Mouse (Mus musculus) large intestine, adult 2 months (tissue): ENCODE results near the gene Srbd1. TPM values are rescaled to one million over a fixed set of nuclear protein-coding genes. Genes with fewer than 3 reads are reported as not detected.

Experiments
- DNase-seq: peaks from one replicate; pipeline ENCODE4 v3.0.0-alpha.2; 2012; ENCODE audit warnings: low read depth, low spot score
- WGBS: fragments of 180-500 bp; shearing (Covaris S2); methylation state at CpG from one replicate; pipeline ENCODE4 v1.1.7; 2018; 5-methylcytosine and 5-hydroxymethylcytosine counted together
- polyA plus RNA-seq: library from polyadenylated mRNA; depleted of rRNA; stranded (reverse); fragments of >200 nt; gene quantifications from 2 replicates; pipeline ENCODE4 v1.2.3, GENCODE M21; 2012

Srbd1 gene
- polyA plus RNA-seq, 1 experiment: 2.6 TPM

GRCm38 (mm10) chr17:85995727-85996126, 149.2 kb downstream of the Srbd1 start:
- DNase-seq: no peak
- WGBS: 72% methylated on average over 2 of the region's 2 CpGs

GRCm38 (mm10) chr17:85995086-85995485, 149.9 kb downstream of the Srbd1 start:
- 85% methylated on average over 4 of the region's 4 CpGs for WGBS
- DNase-seq: no peak

- DNase-seq: no peak
- 76% methylated on average over 12 of the region's 12 CpGs for WGBS
These were observed 155.8 kb downstream of the Srbd1 start for GRCm38 (mm10) chr17:85989058-85989769.

GRCm38 (mm10) chr17:85987531-85987930, 157.4 kb downstream of the Srbd1 start:
- no peak for DNase-seq
- 67% methylated on average over 4 of the region's 4 CpGs for WGBS

GRCm38 (mm10) chr17:85986624-85987023, 158.4 kb downstream of the Srbd1 start:
- DNase-seq: no peak
- WGBS: 79% methylated on average over 4 of the region's 4 CpGs

- WGBS: 97% methylated on average over 2 of the region's 2 CpGs
- DNase-seq: no peak
These were observed 158.8 kb downstream of the Srbd1 start for GRCm38 (mm10) chr17:85986181-85986580.

GRCm38 (mm10) chr17:85985131-85985530, 159.8 kb downstream of the Srbd1 start:
- whole genome bisulfite sequencing: 84% methylated on average over 11 of the region's 11 CpGs
- no peak for DNase-seq

GRCm38 (mm10) chr17:85982271-85982670, 162.7 kb downstream of the Srbd1 start:
- 95% methylated on average over 4 of the region's 4 CpGs for WGBS

GRCm38 (mm10) chr17:85981869-85982268, 163.1 kb downstream of the Srbd1 start:
- no peak for DNase-seq
- WGBS: 81% methylated on average over 3 of the region's 3 CpGs

More at GRCm38 (mm10) chr17:85982271-85982670, 162.7 kb downstream of the Srbd1 start:
- no peak for DNase-seq

- no peak for DNase-seq
- 60% methylated on average over 8 of the region's 8 CpGs for WGBS
These were observed 166.1 kb downstream of the Srbd1 start for GRCm38 (mm10) chr17:85978876-85979275.

GRCm38 (mm10) chr17:85975077-85975476, 169.9 kb downstream of the Srbd1 start:
- no peak for DNase-seq
- 47% methylated on average over 5 of the region's 5 CpGs for WGBS

GRCm38 (mm10) chr17:85974591-85974990, 170.4 kb downstream of the Srbd1 start:
- DNase-seq: no peak
- WGBS: 84% methylated on average over 8 of the region's 8 CpGs

GRCm38 (mm10) chr17:85971120-85971519, 173.9 kb downstream of the Srbd1 start:
- WGBS: 42% methylated on average over 4 of the region's 4 CpGs
- DNase-seq: no peak

GRCm38 (mm10) chr17:85961653-85962052, 183.3 kb downstream of the Srbd1 start:
- 64% methylated on average over 6 of the region's 6 CpGs for WGBS
- DNase-seq: no peak

- DNase-seq: no peak
- 57% methylated on average over 2 of the region's 2 CpGs for WGBS
These were observed 193.2 kb downstream of the Srbd1 start for GRCm38 (mm10) chr17:85951771-85952170.

- 46% methylated on average over 14 of the region's 14 CpGs for WGBS
- DNase-seq: no peak
These were observed 195.0 kb downstream of the Srbd1 start for GRCm38 (mm10) chr17:85949919-85950505.

GRCm38 (mm10) chr17:85948911-85949909, 195.8 kb downstream of the Srbd1 start:
- 61% methylated on average over 11 of the region's 11 CpGs for WGBS
- no peak for DNase-seq

GRCm38 (mm10) chr17:85944726-85945125, 200.2 kb downstream of the Srbd1 start:
- WGBS: 82% methylated on average over 4 of the region's 4 CpGs
- DNase-seq: no peak

- WGBS: 68% methylated on average over 12 of the region's 12 CpGs
- DNase-seq: no peak
These were observed 200.9 kb downstream of the Srbd1 start for GRCm38 (mm10) chr17:85943994-85944640.

- WGBS: 53% methylated on average over 14 of the region's 14 CpGs
- no peak for DNase-seq
These were observed 201.4 kb downstream of the Srbd1 start for GRCm38 (mm10) chr17:85943551-85943981.
